Mouse (Mus musculus) liver, embryonic 12.5 days (tissue): ENCODE measurements around the gene Adamts9. TPM values are rescaled to one million over a fixed set of nuclear protein-coding genes. Genes with fewer than 3 reads are reported as not detected.

ENCODE experiments used
- ATAC-seq: fragments of 200-750 bp; cut with Nextera tagmentation; 2 replicates; pipeline ENCODE4 v1.8.0; 2017; ENCODE audit warnings: moderate number of reproducible peaks, mild to moderate bottlenecking, moderate library complexity
- H3K27ac ChIP-seq: fragments of 300-500 bp; sonication (generic); 2 replicates; pipeline ENCODE4 v1.5.1; 2016; ENCODE audit warnings: mild to moderate bottlenecking
- H3K27me3 ChIP-seq: fragments of 300-500 bp; sonication (generic); replicated peaks from 2 replicates; pipeline ENCODE4 v1.6.1; 2016; ENCODE audit warnings: mild to moderate bottlenecking, moderate library complexity
- H3K36me3 ChIP-seq: fragments of 300-500 bp; sonication (generic); 2 replicates; pipeline ENCODE4 v1.6.1; 2016; ENCODE audit warnings: mild to moderate bottlenecking, moderate library complexity
- H3K4me1 ChIP-seq: fragments of 300-500 bp; sonication (generic); 2 replicates; pipeline ENCODE4 v1.6.1; 2016
- H3K4me2 ChIP-seq: fragments of 300-500 bp; sonication (generic); 2 replicates; pipeline ENCODE4 v1.6.1; 2016; ENCODE audit warnings: mild to moderate bottlenecking, moderate library complexity
- H3K4me3 ChIP-seq: fragments of 300-500 bp; sonication (generic); 2 replicates; pipeline ENCODE4 v1.5.1; 2016; ENCODE audit warnings: mild to moderate bottlenecking, moderate library complexity
- H3K9ac ChIP-seq: fragments of 300-500 bp; sonication (generic); 2 replicates; pipeline ENCODE4 v1.6.1; 2016; ENCODE audit warnings: mild to moderate bottlenecking, moderate library complexity
- H3K9me3 ChIP-seq: fragments of 300-500 bp; sonication (generic); replicated peaks from 2 replicates; pipeline ENCODE4 v1.6.1; 2016; ENCODE audit warnings: mild to moderate bottlenecking, moderate library complexity
- WGBS: fragments of 180-500 bp; shearing (Covaris S2); methylation state at CpG from one replicate; pipeline ENCODE4 v1.1.7; 2016; ENCODE audit not compliant: insufficient replicate concordance; 5-methylcytosine and 5-hydroxymethylcytosine counted together
- polyA plus RNA-seq: library from polyadenylated mRNA; unstranded; fragments of >200 nt; fragmentation: Nextera tagmentation; extraction: Ambion mirVana; gene quantifications from 2 replicates; pipeline ENCODE4 v1.2.1, GENCODE M21; 2016

The Adamts9 gene
- polyA plus RNA-seq, 1 experiment from 2014 or later: 2.0 TPM

DNA sequence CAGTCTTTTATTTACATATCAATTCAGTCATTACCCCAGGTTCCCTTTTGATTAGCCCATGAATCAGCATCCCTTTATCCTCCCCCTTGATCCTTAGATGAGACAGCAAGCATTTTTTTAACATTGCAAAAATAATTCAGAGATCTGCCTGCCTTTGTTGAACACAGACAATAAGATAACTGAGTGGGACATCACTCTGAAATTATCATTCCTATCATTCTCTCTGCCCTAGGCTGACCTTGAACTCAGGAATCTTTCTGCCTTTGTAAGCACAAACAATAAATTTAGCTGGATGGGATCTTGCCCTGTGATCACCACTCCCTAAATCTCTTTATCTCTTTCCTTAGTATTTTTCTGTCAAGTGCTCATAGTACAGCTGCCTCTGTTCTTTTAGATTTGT, 209.6 kb downstream of the Adamts9 start:
- Histone ChIP-seq H3K4me1 (no peaks in the 10 kb centered on the region), H3K4me2 (no peak overlapping the region), H3K4me3 (no peak overlapping the region), H3K27ac (no peak overlapping the region), H3K36me3 (no peaks in the 10 kb centered on the region), H3K27me3 (no peaks in the 10 kb centered on the region), H3K9me3 (no peaks in the 10 kb centered on the region), H3K9ac (no peak overlapping the region)
- ATAC-seq: no peak

DNA sequence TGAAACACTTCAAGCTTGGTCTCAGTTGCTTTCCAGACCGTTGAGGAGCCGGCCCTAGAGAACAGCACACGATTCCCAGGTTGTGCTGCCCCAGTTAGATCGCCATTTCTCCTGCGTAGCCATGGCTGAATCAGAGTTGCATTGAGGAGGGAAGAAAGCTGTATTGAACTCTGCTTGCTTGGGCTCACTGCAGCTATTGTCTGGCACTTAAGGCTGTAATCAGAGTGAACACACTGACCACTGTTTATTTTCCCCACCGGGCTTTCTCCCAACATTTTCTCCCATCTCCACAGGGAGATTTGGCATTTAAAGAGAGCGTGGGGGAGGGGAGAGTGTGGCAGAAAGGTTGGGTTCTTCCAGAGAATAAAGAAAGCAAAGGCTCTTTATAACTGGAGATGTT, 214.8 kb downstream of the Adamts9 start:
- no peaks in the 10 kb centered on the region for H3K27me3 ChIP-seq
- no peaks in the 10 kb centered on the region for H3K9me3 ChIP-seq
- H3K4me2 ChIP-seq: no peak overlapping the region
- no peak overlapping the region for H3K4me3 ChIP-seq
- no peaks in the 10 kb centered on the region for H3K4me1 ChIP-seq
- no peak overlapping the region for H3K27ac ChIP-seq
- ATAC-seq: no peak
- no peaks in the 10 kb centered on the region for H3K36me3 ChIP-seq
- no peak overlapping the region for H3K9ac ChIP-seq
- 45% methylated on average over 7 of the region's 7 CpGs for WGBS

DNA sequence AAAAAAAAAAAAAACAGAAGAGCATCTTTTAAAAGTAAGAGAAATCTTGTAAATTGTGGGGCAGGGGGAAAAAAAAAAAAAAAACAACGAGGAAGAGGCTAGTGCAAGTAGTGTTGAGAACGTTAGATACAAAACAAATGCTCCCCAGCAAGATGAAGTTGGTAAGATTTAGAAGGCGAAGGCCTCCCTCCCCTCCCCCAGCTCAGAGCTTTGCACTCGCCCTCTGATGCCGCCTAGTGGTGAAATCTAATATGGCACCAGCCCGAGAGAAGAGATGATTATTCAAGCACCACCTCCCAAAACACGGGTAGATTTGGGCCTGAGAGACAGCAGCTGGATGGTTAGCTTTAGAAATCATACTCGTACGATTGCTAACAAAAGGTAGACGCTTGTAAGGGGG, 215.2 kb downstream of the Adamts9 start:
- no peak overlapping the region for H3K27ac ChIP-seq
- 6% methylated on average over 10 of the region's 10 CpGs for WGBS
- no peak for ATAC-seq
- H3K4me1 ChIP-seq: no peaks in the 10 kb centered on the region
- no peaks in the 10 kb centered on the region for H3K9me3 ChIP-seq
- H3K4me2 ChIP-seq: no peak overlapping the region
- H3K9ac ChIP-seq: no peak overlapping the region
- no peak overlapping the region for H3K4me3 ChIP-seq
- no peaks in the 10 kb centered on the region for H3K27me3 ChIP-seq
- no peaks in the 10 kb centered on the region for H3K36me3 ChIP-seq

DNA sequence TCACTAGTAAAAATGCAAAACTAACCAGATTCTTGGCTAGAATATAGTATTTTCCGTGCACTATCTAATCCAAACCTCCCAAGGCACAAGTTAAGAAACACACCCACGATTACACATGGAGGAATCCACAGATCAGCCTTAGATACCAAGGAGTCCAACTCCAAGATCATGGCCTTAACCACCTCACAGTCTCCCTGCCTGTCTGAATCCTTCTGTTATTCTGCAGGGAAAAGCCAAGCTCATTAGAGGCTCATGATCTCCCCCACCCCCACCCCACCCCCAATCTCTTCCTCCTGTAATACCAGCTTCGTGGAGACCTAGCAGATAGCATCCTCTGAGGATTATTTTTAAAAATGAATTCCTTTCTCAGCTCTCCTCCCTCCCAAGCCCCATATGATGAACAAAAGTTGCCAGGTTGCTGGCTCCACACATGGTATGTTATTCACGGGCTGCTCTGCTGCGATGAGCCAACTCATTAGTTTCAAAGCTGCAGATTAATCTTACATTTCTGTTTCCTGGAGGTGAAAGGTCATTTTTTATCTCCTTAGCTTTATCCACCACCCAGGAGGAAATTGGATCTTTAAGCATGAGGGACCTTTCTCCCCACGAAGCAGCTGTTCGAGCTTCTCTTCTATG, 215.8 kb downstream of the Adamts9 start:
- no peaks in the 10 kb centered on the region for H3K27me3 ChIP-seq
- H3K4me2 ChIP-seq: no peak overlapping the region
- WGBS: 17% methylated on average over 7 of the region's 7 CpGs
- no peaks in the 10 kb centered on the region for H3K9me3 ChIP-seq
- H3K36me3 ChIP-seq: no peaks in the 10 kb centered on the region
- H3K27ac ChIP-seq: no peak overlapping the region
- no peak for ATAC-seq
- H3K9ac ChIP-seq: no peak overlapping the region
- no peaks in the 10 kb centered on the region for H3K4me1 ChIP-seq
- no peak overlapping the region for H3K4me3 ChIP-seq

DNA sequence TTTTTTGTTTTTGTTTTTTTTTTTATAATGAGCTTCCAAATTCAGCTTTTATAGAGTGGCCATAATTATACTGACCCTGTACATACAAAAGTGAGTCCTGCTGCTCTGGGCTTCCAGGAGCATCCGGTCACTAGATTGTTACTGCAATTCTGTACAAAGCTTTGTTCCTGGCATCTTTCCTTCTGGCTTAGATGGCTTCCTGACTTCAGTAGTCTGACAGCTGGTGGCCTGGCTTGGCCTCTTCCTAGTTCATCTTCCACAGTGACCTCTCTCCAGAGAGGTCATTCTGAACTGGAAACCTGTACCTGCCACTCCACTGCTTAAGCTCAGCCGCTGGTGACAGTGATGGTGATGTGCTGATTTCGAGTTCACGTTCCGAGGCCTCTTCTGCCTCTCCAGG, 217.2 kb downstream of the Adamts9 start:
- Histone ChIP-seq H3K4me1 (no peaks in the 10 kb centered on the region), H3K9me3 (no peaks in the 10 kb centered on the region), H3K36me3 (no peaks in the 10 kb centered on the region), H3K27me3 (no peaks in the 10 kb centered on the region), H3K4me3 (no peak overlapping the region), H3K9ac (no peak overlapping the region), H3K4me2 (no peak overlapping the region), H3K27ac (no peak overlapping the region)
- ATAC-seq: no peak
- 71% methylated on average over 5 of the region's 5 CpGs for WGBS

DNA sequence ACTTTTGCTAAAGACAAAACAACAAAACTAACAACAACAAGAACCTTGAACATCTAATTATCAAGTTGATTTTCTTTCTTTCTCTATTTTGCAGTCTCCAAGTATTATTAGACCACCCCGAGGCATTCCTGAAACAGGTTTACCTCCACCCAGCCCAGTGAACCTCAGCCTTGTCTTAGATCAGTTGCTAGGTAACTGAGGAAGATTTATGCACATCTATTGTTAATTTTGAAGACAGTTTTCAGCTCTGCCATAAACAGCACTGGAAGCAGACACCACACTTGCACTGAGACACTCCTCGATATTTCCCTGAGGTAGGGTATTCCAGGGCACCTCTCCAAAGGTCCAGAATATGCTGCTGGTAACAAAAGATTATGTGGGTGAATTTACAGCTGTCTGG, 218.9 kb downstream of the Adamts9 start:
- no peak for ATAC-seq
- H3K9me3 ChIP-seq: no peaks in the 10 kb centered on the region
- 63% methylated on average over 2 of the region's 2 CpGs for WGBS

More for the DNA sequence above, 218.9 kb downstream of the Adamts9 start:
- Histone ChIP-seq H3K27me3 (no peaks in the 10 kb centered on the region), H3K4me2 (no peak overlapping the region), H3K9ac (no peak overlapping the region), H3K27ac (no peak overlapping the region), H3K36me3 (no peaks in the 10 kb centered on the region), H3K4me3 (no peak overlapping the region), H3K4me1 (no peaks in the 10 kb centered on the region)

Other genes starting within 250 kb of the Adamts9 start
- gene Prickle2, start 237.3 kb downstream of the Adamts9 start, polyA plus RNA-seq: 0.51 and 0.56 TPM in 2 replicates
- gene A730049H05Rik, start 127.0 kb downstream of the Adamts9 start, polyA plus RNA-seq: 0.07 and 0.08 TPM in 2 replicates
- 0.02 TPM in 1 of 2 replicates, not detected in the other for gene Gm15737, start 74.1 kb downstream of the Adamts9 start, polyA plus RNA-seq